Mouse (Mus musculus) hematopoietic stem cell, adult 5-6 weeks (primary cell): ENCODE data around the gene Obsl1. TPM values are rescaled to one million over a fixed set of nuclear protein-coding genes. Genes with fewer than 3 reads are reported as not detected.

Source experiments
- ATAC-seq, 2 experiments: fragments of 125-278 bp in 1 of 2; replicated peaks in 1 of 2; 2 replicates each; pipeline ENCODE4 v1.8.0; 2016 to 2017; ENCODE audit warnings: inconsistent platforms in 2 of 2, mild to moderate bottlenecking in 2 of 2, moderate number of reproducible peaks in 2 of 2, low read depth in 1 of 2, moderate TSS enrichment in 1 of 2; ENCODE audit not compliant: low FRiP score in 2 of 2, poor library complexity in 2 of 2, severe bottlenecking in 2 of 2, insufficient read depth in 1 of 2, low TSS enrichment in 1 of 2
- total RNA-seq: library from RNA; stranded (forward); fragments of 172-1452, 232-1000 nt; gene quantifications from 2 replicates; pipeline ENCODE4 v1.2.3, GENCODE M21; 2017

Gene Obsl1
- 9.7 and 11.3 TPM in 2 replicates for total RNA-seq

- 0 out of 4 replicates have a peak, but pooled peaks have one; percentile 7 to 13 for ATAC-seq
Measured at GRCm38 (mm10) chr1:75505956-75506831, at the start of gene Obsl1. TSS of gene Obsl1 (minus strand) at chr1:75506452.

GRCm38 (mm10) chr1:75555680-75556079 is 49.4 kb upstream of the Obsl1 start:
- no peak for ATAC-seq

DNA sequence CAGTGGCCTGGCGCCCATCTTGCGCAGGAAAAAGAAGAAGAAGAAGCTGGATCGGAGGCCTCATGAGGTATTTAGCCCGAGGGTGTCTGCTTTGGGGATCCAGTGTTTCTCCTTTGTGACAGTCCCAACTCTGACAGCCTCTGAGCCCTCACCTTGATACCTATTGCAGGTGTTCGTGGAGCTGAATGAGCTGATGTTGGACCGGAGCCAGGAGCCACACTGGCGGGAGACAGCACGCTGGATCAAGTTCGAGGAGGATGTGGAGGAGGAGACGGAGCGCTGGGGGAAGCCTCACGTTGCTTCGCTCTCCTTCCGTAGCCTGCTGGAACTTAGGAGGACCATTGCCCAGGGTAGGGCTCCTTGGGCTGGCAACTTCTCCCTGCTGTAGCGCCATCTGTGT is 44.3 kb upstream of the Obsl1 start:
- ATAC-seq, result no peak

DNA sequence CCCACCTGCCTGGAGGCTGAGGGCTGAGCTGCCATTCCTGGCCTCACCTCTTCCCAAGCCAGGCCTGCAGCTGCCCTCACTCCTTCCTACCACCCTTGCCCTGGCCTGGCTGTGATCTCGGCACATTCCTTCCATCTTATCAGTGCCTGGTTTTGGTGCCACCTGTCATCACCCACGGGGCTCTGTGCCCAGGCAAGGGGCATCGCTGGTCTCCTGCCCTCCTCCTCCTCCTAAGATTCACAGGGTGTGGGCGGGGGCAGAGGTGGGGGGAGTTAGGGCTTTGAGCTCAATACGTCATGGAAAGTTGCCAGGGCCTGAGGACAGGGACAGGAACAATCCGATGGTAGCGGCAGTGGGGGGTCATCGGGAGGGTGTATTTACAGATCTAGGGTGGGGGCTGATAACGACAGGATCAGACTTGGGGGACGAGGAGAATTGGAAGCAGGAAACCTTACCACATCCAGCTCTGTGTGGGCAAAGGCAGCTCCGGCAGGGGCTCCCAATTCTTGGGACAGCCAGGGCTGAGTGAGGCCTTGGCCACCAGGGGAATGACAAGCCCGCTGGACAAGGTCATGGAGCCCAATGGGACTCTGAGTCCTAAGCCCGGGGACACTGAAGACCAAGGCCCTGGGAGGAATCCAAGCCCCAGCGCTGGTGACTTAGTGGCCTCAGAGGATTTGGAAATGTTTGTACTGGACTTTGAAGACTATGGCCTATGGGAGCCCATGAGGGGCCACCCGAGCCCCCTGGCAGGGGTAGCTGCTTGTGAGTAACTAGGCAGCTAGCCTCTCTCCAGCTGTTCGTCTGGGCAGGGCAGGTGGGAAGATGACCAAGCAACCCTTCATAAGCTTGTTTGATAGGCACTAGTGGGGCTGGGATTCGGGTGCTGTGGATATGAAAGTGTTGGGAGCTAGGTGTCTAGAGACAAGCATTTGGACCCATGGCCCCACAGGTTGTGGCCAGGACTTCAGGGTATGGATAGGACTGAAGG is 43.3 kb upstream of the Obsl1 start:
- no peak for ATAC-seq

- ATAC-seq, result no peak
Measured at GRCm38 (mm10) chr1:75548871-75549270, 42.6 kb upstream of the Obsl1 start.

DNA sequence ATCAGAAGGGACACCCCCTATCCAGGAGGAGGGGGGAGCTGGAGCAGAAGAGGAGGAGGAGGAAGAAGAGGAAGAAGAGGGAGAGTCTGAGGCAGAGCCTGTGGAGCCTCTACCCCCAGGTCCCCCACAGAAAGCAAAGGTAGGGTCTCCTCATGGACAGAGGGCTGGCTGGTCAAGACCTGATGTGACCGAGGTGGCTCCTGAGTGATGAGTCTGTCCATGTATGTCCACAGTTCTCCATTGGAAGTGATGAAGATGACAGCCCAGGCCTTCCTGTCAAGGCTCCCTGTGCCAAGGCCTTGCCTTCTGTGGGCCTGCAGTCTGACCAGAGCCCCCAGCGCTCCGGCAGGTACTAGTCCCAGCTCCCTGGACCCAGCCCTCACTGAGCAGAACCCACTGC is 41.8 kb upstream of the Obsl1 start:
- no peak for ATAC-seq

GRCm38 (mm10) chr1:75547351-75547750 is 41.1 kb upstream of the Obsl1 start:
- no peak for ATAC-seq

- ATAC-seq, result peak; percentile 23 to 58; a peak in 3 of 4 replicates
Measured at GRCm38 (mm10) chr1:75545965-75546956, 40.0 kb upstream of the Obsl1 start, which contains the start of gene Slc4a3. TSS of gene Slc4a3 (plus strand) at chr1:75546266.

GRCm38 (mm10) chr1:75544351-75544750 is 38.1 kb upstream of the Obsl1 start:
- no peak for ATAC-seq

GRCm38 (mm10) chr1:75541496-75541895 is 35.2 kb upstream of the Obsl1 start:
- ATAC-seq, result no peak

DNA sequence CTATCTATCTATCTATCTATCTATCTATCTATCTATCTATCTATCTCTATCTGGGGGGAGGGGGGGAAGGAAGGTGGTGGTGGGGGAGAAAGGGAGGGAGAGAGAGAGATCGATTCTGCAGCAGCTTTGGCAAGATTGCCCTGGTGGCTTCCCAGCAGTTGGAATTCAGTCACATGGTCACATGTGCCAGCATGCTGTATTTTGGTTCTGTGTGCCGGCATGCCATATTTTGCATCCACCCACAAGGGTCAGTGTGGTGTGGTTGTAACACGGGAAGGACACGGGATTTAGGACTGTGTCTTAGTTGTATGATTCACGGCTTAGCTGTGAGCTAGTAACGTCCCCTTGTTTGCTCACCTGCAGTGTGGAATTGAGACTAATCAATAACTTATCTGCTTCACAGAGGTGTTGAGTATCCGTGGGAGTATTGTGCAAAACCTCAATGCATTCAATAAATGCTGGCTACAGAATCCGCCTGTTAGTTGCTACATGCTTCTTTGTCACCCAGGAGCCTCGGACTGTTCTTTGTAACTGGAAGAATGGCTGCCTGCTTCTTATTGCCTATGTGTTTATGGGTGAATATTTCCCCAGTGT is 32.4 kb upstream of the Obsl1 start:
- ATAC-seq, result no peak

DNA sequence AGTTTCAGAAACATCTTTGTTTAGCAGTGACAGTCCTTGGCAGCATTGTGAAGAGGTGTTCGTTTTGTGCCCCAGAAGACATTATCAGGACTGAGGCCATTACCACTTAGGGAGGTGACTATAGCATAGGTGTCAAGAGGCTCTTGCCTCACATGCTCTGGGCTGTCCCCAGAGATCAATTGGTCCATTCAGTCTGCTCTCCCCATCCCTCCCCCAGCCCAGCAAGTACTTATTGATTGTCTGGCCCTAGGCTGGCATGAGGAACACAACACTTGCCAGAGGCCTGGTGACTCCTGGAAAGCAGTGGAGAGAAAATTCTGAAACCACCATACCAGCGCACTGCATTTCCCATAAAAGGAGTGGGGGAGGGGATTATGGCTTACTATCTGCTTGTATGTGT is 31.3 kb upstream of the Obsl1 start:
- no peak for ATAC-seq

DNA sequence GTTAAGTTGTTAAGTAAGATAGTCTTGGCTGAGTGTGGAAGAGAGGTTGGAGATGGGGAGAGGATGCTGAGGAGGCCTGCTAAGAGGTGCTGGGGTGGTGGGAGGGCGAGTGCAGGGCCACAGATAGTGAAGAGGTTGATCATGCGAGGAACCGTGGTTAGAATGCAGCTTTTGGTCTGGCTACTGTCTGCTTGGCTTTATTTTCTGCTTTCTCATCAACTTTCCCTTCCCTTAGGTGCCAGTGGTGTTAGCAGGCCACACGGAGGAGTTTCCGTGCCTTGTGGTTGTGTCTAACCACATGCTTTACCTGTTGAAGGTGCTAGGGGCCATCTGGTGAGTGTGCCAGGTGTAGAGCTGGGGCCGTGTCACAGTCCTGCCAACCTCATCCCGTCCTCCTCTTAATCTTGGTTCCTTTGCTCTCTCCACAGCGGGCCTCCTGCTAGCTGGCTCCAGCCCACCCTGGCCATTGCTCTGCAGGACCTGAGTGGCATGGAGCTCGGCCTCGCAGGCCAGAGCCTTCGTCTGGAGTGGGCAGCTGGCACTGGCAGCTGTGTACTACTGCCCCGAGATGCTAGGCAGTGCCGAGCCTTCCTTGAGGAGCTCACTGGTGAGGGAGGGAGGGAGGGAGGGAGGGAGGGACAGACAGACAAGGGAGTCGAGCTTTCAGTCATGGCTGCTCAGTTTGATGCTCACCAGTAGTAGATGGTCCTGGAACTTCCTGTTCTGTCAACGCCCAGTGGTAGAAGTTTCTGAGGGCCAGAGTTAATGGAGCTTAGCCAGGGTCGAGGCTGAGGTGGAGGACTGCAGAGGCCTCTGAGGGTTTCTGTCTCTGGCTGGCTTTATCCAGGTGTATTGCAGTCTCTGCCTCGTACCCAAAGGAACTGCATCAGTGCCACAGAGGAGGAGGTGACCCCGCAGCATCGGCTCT is 27.3 kb upstream of the Obsl1 start:
- no peak for ATAC-seq

DNA sequence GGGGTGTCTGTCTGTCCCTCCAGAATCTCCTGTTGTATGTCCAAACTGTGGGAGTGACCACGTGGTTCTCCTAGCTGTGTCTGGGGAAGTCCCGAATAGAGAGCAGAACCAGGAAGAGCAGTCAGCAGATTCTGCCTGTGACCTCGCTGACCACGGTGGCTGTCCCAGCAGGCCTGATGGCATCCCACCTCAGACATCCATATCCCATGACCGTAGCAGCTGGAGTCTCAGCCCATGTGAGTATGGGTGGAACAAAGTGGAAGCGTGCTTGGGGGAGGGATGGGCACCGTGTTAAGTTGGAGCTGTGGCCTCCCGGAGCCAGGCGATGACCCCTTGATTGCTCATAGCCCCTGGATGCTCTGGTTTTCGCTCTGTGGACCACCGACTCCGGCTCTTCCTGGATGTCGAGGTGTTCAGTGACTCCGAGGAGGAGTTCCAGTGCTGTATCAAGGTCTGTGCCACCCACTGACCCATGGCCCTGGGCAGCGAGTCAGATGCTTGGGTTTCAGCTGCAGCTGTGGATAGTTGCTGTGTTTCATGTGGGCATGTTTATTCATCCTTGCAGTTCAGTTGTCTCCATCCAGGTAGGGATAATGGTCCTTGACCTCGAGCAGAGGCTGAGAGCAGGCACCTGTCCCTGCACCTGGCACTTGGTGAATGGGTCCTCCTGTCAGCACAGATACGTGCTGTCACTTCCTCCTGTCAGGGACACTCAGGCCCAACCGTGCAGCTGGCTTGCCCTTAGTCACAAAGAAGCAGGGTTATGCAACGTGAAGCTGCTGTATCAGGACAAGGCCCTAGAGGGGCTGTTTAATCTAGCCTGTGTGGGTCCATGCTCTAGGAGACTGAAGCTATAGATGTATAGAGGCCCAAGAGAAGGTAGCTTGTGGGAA is 26.3 kb upstream of the Obsl1 start:
- no peak for ATAC-seq

DNA sequence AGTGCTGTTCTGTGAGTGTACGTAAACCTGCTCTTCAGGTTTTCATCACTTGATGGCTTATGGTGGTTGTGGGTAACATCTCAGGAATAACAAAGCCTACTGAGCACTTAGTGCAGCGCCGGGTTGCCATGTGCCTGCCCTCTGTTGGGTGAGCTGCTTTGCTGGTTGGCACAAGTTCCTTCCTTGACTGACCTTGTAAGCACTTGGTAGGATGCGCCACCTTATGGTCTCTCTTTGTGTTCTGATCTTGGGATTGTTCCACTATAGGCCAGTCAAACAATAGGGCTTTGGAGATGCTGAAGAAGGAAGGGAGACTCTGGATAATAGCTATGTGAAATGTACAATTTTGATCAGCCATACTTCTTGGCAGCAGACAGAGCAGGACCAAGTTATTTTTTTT is 24.3 kb upstream of the Obsl1 start:
- ATAC-seq, result no peak
